Mouse (Mus musculus) intestine, embryonic 16.5 days (tissue): Measurements from ENCODE around the gene Apba2. TPM values are rescaled to one million over a fixed set of nuclear protein-coding genes. Genes with fewer than 3 reads are reported as not detected.

Experiments
- ATAC-seq: fragments of 200-750 bp; cut with Nextera tagmentation; 2 replicates; pipeline ENCODE4 v1.8.0; 2017; ENCODE audit warnings: moderate TSS enrichment, moderate library complexity
- H3K27ac ChIP-seq: fragments of 300-500 bp; sonication (generic); 2 replicates; pipeline ENCODE4 v1.5.1; 2014; ENCODE audit warnings: mild to moderate bottlenecking, low read length
- H3K27me3 ChIP-seq: fragments of 300-500 bp; sonication (generic); replicated peaks from 2 replicates; pipeline ENCODE4 v1.6.1; 2014; ENCODE audit warnings: low read length, control low read depth, mixed read lengths; ENCODE audit not compliant: control insufficient read depth, insufficient read depth
- H3K36me3 ChIP-seq: fragments of 300-500 bp; sonication (generic); 2 replicates; pipeline ENCODE4 v1.6.1; 2014; ENCODE audit warnings: low read length, control low read depth; ENCODE audit not compliant: control insufficient read depth, insufficient read depth
- H3K4me1 ChIP-seq: fragments of 300-500 bp; sonication (generic); 2 replicates; pipeline ENCODE4 v1.6.1; 2014; ENCODE audit warnings: low read length, control low read depth, mixed read lengths; ENCODE audit not compliant: control insufficient read depth, insufficient read depth
- H3K4me2 ChIP-seq: fragments of 300-500 bp; sonication (generic); 2 replicates; pipeline ENCODE4 v1.6.1; 2014; ENCODE audit warnings: low read depth, low read length, control low read depth
- H3K4me3 ChIP-seq: fragments of 300-500 bp; sonication (generic); 2 replicates; pipeline ENCODE4 v1.5.1; 2014; ENCODE audit warnings: mild to moderate bottlenecking, low read length
- H3K9ac ChIP-seq: fragments of 300-500 bp; sonication (generic); 2 replicates; pipeline ENCODE4 v1.6.1; 2014; ENCODE audit warnings: low read depth, low read length
- H3K9me3 ChIP-seq: fragments of 300-500 bp; sonication (generic); 2 replicates; pipeline ENCODE4 v1.6.1; 2016; ENCODE audit warnings: low read length, control low read depth; ENCODE audit not compliant: control insufficient read depth
- WGBS: fragments of 180-500 bp; shearing (Covaris S2); extraction: QIAGEN DNeasy Blood & Tissue Kit; methylation state at CpG from one replicate; pipeline ENCODE4 v1.1.7; 2014; 5-methylcytosine and 5-hydroxymethylcytosine counted together
- polyA plus RNA-seq: library from polyadenylated mRNA; unstranded; fragments of >200 nt; fragmentation: Nextera tagmentation; extraction: Ambion mirVana; gene quantifications from 2 replicates; pipeline ENCODE4 v1.2.1, GENCODE M21; 2015

Apba2 gene
- polyA plus RNA-seq, 1 experiment from 2014 or later: 5.0 TPM

GRCm38 (mm10) chr7:64659328-64659727 lies 157.8 kb downstream of the Apba2 start:
- 64% methylated on average over 8 of the region's 8 CpGs for WGBS
- no peak overlapping the region for H3K9ac ChIP-seq
- no peaks in the 10 kb centered on the region for H3K36me3 ChIP-seq
- H3K27ac ChIP-seq: no peak overlapping the region
- no peak overlapping the region for H3K4me3 ChIP-seq
- no peaks in the 10 kb centered on the region for H3K4me1 ChIP-seq
- no peak overlapping the region for H3K4me2 ChIP-seq
- ATAC-seq: no peak
- H3K9me3 ChIP-seq: no peaks in the 10 kb centered on the region
- no peaks in the 10 kb centered on the region for H3K27me3 ChIP-seq

GRCm38 (mm10) chr7:64662506-64662905 lies 161.0 kb downstream of the Apba2 start:
- Histone ChIP-seq H3K4me3 (no peak overlapping the region), H3K27me3 (no peaks in the 10 kb centered on the region), H3K9me3 (no peaks in the 10 kb centered on the region), H3K36me3 (no peaks in the 10 kb centered on the region), H3K9ac (no peak overlapping the region), H3K4me1 (no peaks in the 10 kb centered on the region), H3K4me2 (no peak overlapping the region), H3K27ac (no peak overlapping the region)
- no peak for ATAC-seq
- 91% methylated on average over 5 of the region's 5 CpGs for WGBS

GRCm38 (mm10) chr7:64663600-64663999 lies 162.1 kb downstream of the Apba2 start:
- Histone ChIP-seq H3K4me2 (no peak overlapping the region), H3K27ac (no peak overlapping the region), H3K36me3 (no peaks in the 10 kb centered on the region), H3K4me3 (no peak overlapping the region), H3K4me1 (no peaks in the 10 kb centered on the region), H3K9me3 (no peaks in the 10 kb centered on the region), H3K27me3 (no peaks in the 10 kb centered on the region), H3K9ac (no peak overlapping the region)
- ATAC-seq: no peak
- 86% methylated on average over 3 of the region's 3 CpGs for WGBS

- no peak overlapping the region for H3K9ac ChIP-seq
- 39% methylated on average over 7 of the region's 7 CpGs for WGBS
- H3K4me3 ChIP-seq: no peak overlapping the region
- no peaks in the 10 kb centered on the region for H3K4me1 ChIP-seq
- no peaks in the 10 kb centered on the region for H3K36me3 ChIP-seq
- peak; percentile 42; the same call in 1 of the 2 replicates for ATAC-seq
- no peak overlapping the region for H3K27ac ChIP-seq
- H3K9me3 ChIP-seq: no peaks in the 10 kb centered on the region
- no peaks in the 10 kb centered on the region for H3K27me3 ChIP-seq
- H3K4me2 ChIP-seq: no peak overlapping the region
Observed at GRCm38 (mm10) chr7:64665120-64665519, 163.6 kb downstream of the Apba2 start.

- no peak for ATAC-seq
- Histone ChIP-seq H3K4me3 (no peak overlapping the region), H3K9me3 (no peaks in the 10 kb centered on the region), H3K4me2 (no peak overlapping the region), H3K4me1 (no peaks in the 10 kb centered on the region), H3K9ac (no peak overlapping the region), H3K27me3 (no peaks in the 10 kb centered on the region), H3K27ac (no peak overlapping the region), H3K36me3 (no peaks in the 10 kb centered on the region)
- 59% methylated on average over 5 of the region's 5 CpGs for WGBS
Observed at GRCm38 (mm10) chr7:64665716-64666298, 164.3 kb downstream of the Apba2 start.

- H3K4me3 ChIP-seq: no peak overlapping the region
- no peak overlapping the region for H3K27ac ChIP-seq
- no peaks in the 10 kb centered on the region for H3K4me1 ChIP-seq
- H3K9me3 ChIP-seq: no peaks in the 10 kb centered on the region
- H3K36me3 ChIP-seq: no peaks in the 10 kb centered on the region
- no peak overlapping the region for H3K4me2 ChIP-seq
- H3K9ac ChIP-seq: no peak overlapping the region
- ATAC-seq: no peak
- no peaks in the 10 kb centered on the region for H3K27me3 ChIP-seq
- WGBS: 86% methylated on average over 4 of the region's 4 CpGs
Observed at GRCm38 (mm10) chr7:64667959-64668358, 166.5 kb downstream of the Apba2 start.

GRCm38 (mm10) chr7:64679771-64680479 lies 178.4 kb downstream of the Apba2 start:
- Histone ChIP-seq H3K9me3 (no peaks in the 10 kb centered on the region), H3K36me3 (no peaks in the 10 kb centered on the region), H3K4me2 (no peak overlapping the region), H3K27ac (no peak overlapping the region), H3K9ac (no peak overlapping the region), H3K4me1 (no peaks in the 10 kb centered on the region), H3K4me3 (no peak overlapping the region), H3K27me3 (no peaks in the 10 kb centered on the region)
- WGBS: 92% methylated on average over 10 of the region's 10 CpGs
- no peak for ATAC-seq

GRCm38 (mm10) chr7:64684893-64685292 lies 183.4 kb downstream of the Apba2 start:
- no peaks in the 10 kb centered on the region for H3K4me1 ChIP-seq
- no peaks in the 10 kb centered on the region for H3K36me3 ChIP-seq
- no peak overlapping the region for H3K27ac ChIP-seq
- ATAC-seq: no peak
- H3K4me2 ChIP-seq: no peak overlapping the region
- WGBS: 67% methylated on average over 4 of the region's 4 CpGs
- H3K27me3 ChIP-seq: no peaks in the 10 kb centered on the region
- H3K9ac ChIP-seq: no peak overlapping the region
- no peak overlapping the region for H3K4me3 ChIP-seq
- H3K9me3 ChIP-seq: no peaks in the 10 kb centered on the region

GRCm38 (mm10) chr7:64688115-64688817 lies 186.8 kb downstream of the Apba2 start:
- no peaks in the 10 kb centered on the region for H3K4me1 ChIP-seq
- H3K4me2 ChIP-seq: no peak overlapping the region
- no peak overlapping the region for H3K27ac ChIP-seq
- no peak for ATAC-seq
- no peaks in the 10 kb centered on the region for H3K27me3 ChIP-seq
- no peak overlapping the region for H3K9ac ChIP-seq
- H3K9me3 ChIP-seq: no peaks in the 10 kb centered on the region
- no peaks in the 10 kb centered on the region for H3K36me3 ChIP-seq
- no peak overlapping the region for H3K4me3 ChIP-seq
- 60% methylated on average over 14 of the region's 14 CpGs for WGBS
